Mouse (Mus musculus): Measurements from ENCODE around the gene Platr17. TPM values are rescaled to one million over a fixed set of nuclear protein-coding genes. Genes with fewer than 3 reads are reported as not detected.
"Not testable (repeated sequence)": the region's sequence is repeated elsewhere in the genome, so short reads cannot be mapped to it uniquely, and the experiment has no call there.

The Platr17 gene
- polyA plus RNA-seq, 1 experiment from 2014 or later = 0.79 TPM

GRCm38 (mm10) chr17:33943454-33943853 lies 38.5 kb downstream of the Platr17 start:
- no peak overlapping the region for H3K4me3 ChIP-seq (ENCODE audit: low read depth, low read length)
- H3K9me3 ChIP-seq (ENCODE audit: control insufficient read depth, low read length) = no peaks in the 10 kb centered on the region
- peaks cover 16% of the 10 kb centered on the region for H3K36me3 ChIP-seq (ENCODE audit: control insufficient read depth, insufficient read depth, low read length)
- H3K4me2 ChIP-seq (ENCODE audit: low read depth, low read length) = no peak overlapping the region
- no peak overlapping the region for H3K27ac ChIP-seq (ENCODE audit: low read depth, low read length)
- 94% methylated on average over 15 of the region's 15 CpGs for WGBS
- no peaks in the 10 kb centered on the region for H3K27me3 ChIP-seq (ENCODE audit: control insufficient read depth, insufficient read depth, low read length)
- ATAC-seq (ENCODE audit: low read depth) = no peak
- peaks cover 17% of the 10 kb centered on the region for H3K4me1 ChIP-seq (ENCODE audit: control insufficient read depth, insufficient read depth, low read length)
- no peak overlapping the region for H3K9ac ChIP-seq (replicated peaks; ENCODE audit: low read depth, low read length)

GRCm38 (mm10) chr17:33947430-33948089 lies 42.6 kb downstream of the Platr17 start:
- no peak for ATAC-seq (ENCODE audit: low read depth)

GRCm38 (mm10) chr17:33948090-33948904 lies 43.4 kb downstream of the Platr17 start:
- no peaks in the 10 kb centered on the region for H3K27me3 ChIP-seq (ENCODE audit: control insufficient read depth, insufficient read depth, low read length)
- ATAC-seq (ENCODE audit: low read depth) = no peak
- peaks cover 24% of the 10 kb centered on the region for H3K4me1 ChIP-seq (ENCODE audit: control insufficient read depth, insufficient read depth, low read length)
- H3K9me3 ChIP-seq (ENCODE audit: control insufficient read depth, low read length) = no peaks in the 10 kb centered on the region
- no peak overlapping the region for H3K4me3 ChIP-seq (ENCODE audit: low read depth, low read length)
- no peak overlapping the region for H3K27ac ChIP-seq (ENCODE audit: low read depth, low read length)
- no peak overlapping the region for H3K9ac ChIP-seq (replicated peaks; ENCODE audit: low read depth, low read length)
- no peak overlapping the region for H3K4me2 ChIP-seq (ENCODE audit: low read depth, low read length)
- H3K36me3 ChIP-seq (ENCODE audit: control insufficient read depth, insufficient read depth, low read length) = peaks cover 25% of the 10 kb centered on the region
- WGBS = 87% methylated on average over 22 of the region's 22 CpGs

More at GRCm38 (mm10) chr17:33947430-33948089, 42.6 kb downstream of the Platr17 start:
- peaks cover 24% of the 10 kb centered on the region for H3K4me1 ChIP-seq (ENCODE audit: control insufficient read depth, insufficient read depth, low read length)
- H3K4me2 ChIP-seq (ENCODE audit: low read depth, low read length) = no peak overlapping the region
- no peak overlapping the region for H3K9ac ChIP-seq (replicated peaks; ENCODE audit: low read depth, low read length)
- H3K9me3 ChIP-seq (ENCODE audit: control insufficient read depth, low read length) = no peaks in the 10 kb centered on the region
- H3K27ac ChIP-seq (ENCODE audit: low read depth, low read length) = no peak overlapping the region
- WGBS = 97% methylated on average over 10 of the region's 10 CpGs
- H3K27me3 ChIP-seq (ENCODE audit: control insufficient read depth, insufficient read depth, low read length) = no peaks in the 10 kb centered on the region
- H3K4me3 ChIP-seq (ENCODE audit: low read depth, low read length) = no peak overlapping the region
- peaks cover 23% of the 10 kb centered on the region for H3K36me3 ChIP-seq (ENCODE audit: control insufficient read depth, insufficient read depth, low read length)

GRCm38 (mm10) chr17:33948905-33949537 lies 44.1 kb downstream of the Platr17 start:
- H3K4me2 ChIP-seq (ENCODE audit: low read depth, low read length) = no peak overlapping the region
- H3K4me3 ChIP-seq (ENCODE audit: low read depth, low read length) = no peak overlapping the region
- H3K27me3 ChIP-seq (ENCODE audit: control insufficient read depth, insufficient read depth, low read length) = no peaks in the 10 kb centered on the region
- no peak overlapping the region for H3K27ac ChIP-seq (ENCODE audit: low read depth, low read length)
- H3K9me3 ChIP-seq (ENCODE audit: control insufficient read depth, low read length) = no peaks in the 10 kb centered on the region
- H3K36me3 ChIP-seq (ENCODE audit: control insufficient read depth, insufficient read depth, low read length) = peaks cover 26% of the 10 kb centered on the region
- 91% methylated on average over 19 of the region's 19 CpGs for WGBS
- H3K4me1 ChIP-seq (ENCODE audit: control insufficient read depth, insufficient read depth, low read length) = peaks cover 30% of the 10 kb centered on the region
- no peak overlapping the region for H3K9ac ChIP-seq (replicated peaks; ENCODE audit: low read depth, low read length)
- no peak for ATAC-seq (ENCODE audit: low read depth)

GRCm38 (mm10) chr17:33950131-33950625 lies 45.2 kb downstream of the Platr17 start:
- ATAC-seq (ENCODE audit: low read depth) = no peak

GRCm38 (mm10) chr17:33951021-33951946 lies 46.3 kb downstream of the Platr17 start, which contains the start of gene B3galt4:
Gene B3galt4, minus strand, starts transcription at chr17:33951488.
- peak within 1 kb of the TSS; percentile 90 for H3K27ac ChIP-seq (ENCODE audit: low read depth, low read length)
- peaks cover 39% of the 10 kb centered on the region for H3K4me1 ChIP-seq (ENCODE audit: control insufficient read depth, insufficient read depth, low read length)
- peaks cover 19% of the 10 kb centered on the region; the same call in 1 of the 2 replicates for H3K36me3 ChIP-seq (ENCODE audit: control insufficient read depth, insufficient read depth, low read length)
- H3K4me3 ChIP-seq (ENCODE audit: low read depth, low read length) = peak within 1 kb of the TSS; percentile 49
- peak; percentile 72 for ATAC-seq (ENCODE audit: low read depth)
- no peaks in the 10 kb centered on the region for H3K27me3 ChIP-seq (ENCODE audit: control insufficient read depth, insufficient read depth, low read length)
- no peaks in the 10 kb centered on the region for H3K9me3 ChIP-seq (ENCODE audit: control insufficient read depth, low read length)
- H3K9ac ChIP-seq (replicated peaks; ENCODE audit: low read depth, low read length) = peak within 1 kb of the TSS; percentile 72
- peak within 1 kb of the TSS; percentile 95 for H3K4me2 ChIP-seq (ENCODE audit: low read depth, low read length)
- WGBS = under 1% methylated on average over 45 of the region's 45 CpGs

More at GRCm38 (mm10) chr17:33950131-33950625, 45.2 kb downstream of the Platr17 start:
- Histone ChIP-seq H3K9me3 (ENCODE audit: control insufficient read depth, low read length) (no peaks in the 10 kb centered on the region), H3K4me2 (ENCODE audit: low read depth, low read length) (peak overlapping the region; percentile 95), H3K4me3 (ENCODE audit: low read depth, low read length) (peak overlapping the region; percentile 49), H3K36me3 (ENCODE audit: control insufficient read depth, insufficient read depth, low read length) (peaks cover 22% of the 10 kb centered on the region; the same call in 1 of the 2 replicates), H3K4me1 (ENCODE audit: control insufficient read depth, insufficient read depth, low read length) (peaks cover 39% of the 10 kb centered on the region), H3K27ac (ENCODE audit: low read depth, low read length) (peak overlapping the region; percentile 90; the same call in 1 of the 2 replicates), H3K9ac (replicated peaks; ENCODE audit: low read depth, low read length) (peak overlapping the region; percentile 72), H3K27me3 (ENCODE audit: control insufficient read depth, insufficient read depth, low read length) (no peaks in the 10 kb centered on the region)
- WGBS = 82% methylated on average over 10 of the region's 10 CpGs

GRCm38 (mm10) chr17:33952015-33952414 lies 47.1 kb downstream of the Platr17 start:
- Histone ChIP-seq H3K4me1 (ENCODE audit: control insufficient read depth, insufficient read depth, low read length) (peaks cover 44% of the 10 kb centered on the region), H3K36me3 (ENCODE audit: control insufficient read depth, insufficient read depth, low read length) (peaks cover 17% of the 10 kb centered on the region; the same call in 1 of the 2 replicates), H3K9ac (replicated peaks; ENCODE audit: low read depth, low read length) (peak overlapping the region; percentile 72; the same call in 1 of the 2 replicates), H3K4me2 (ENCODE audit: low read depth, low read length) (peak overlapping the region; percentile 95)
- H3K9me3 ChIP-seq (ENCODE audit: control insufficient read depth, low read length); H3K27ac ChIP-seq (ENCODE audit: low read depth, low read length); H3K27me3 ChIP-seq (ENCODE audit: control insufficient read depth, insufficient read depth, low read length); H3K4me3 ChIP-seq (ENCODE audit: low read depth, low read length); ATAC-seq (ENCODE audit: low read depth): not testable (repeated sequence)
- 79% methylated on average over 13 of the region's 13 CpGs for WGBS

GRCm38 (mm10) chr17:33952879-33953278 lies 47.9 kb downstream of the Platr17 start:
- no peak overlapping the region for H3K4me3 ChIP-seq (ENCODE audit: low read depth, low read length)
- H3K9me3 ChIP-seq (ENCODE audit: control insufficient read depth, low read length) = no peaks in the 10 kb centered on the region
- no peaks in the 10 kb centered on the region for H3K27me3 ChIP-seq (ENCODE audit: control insufficient read depth, insufficient read depth, low read length)
- ATAC-seq (ENCODE audit: low read depth) = no peak
- H3K36me3 ChIP-seq (ENCODE audit: control insufficient read depth, insufficient read depth, low read length) = peaks cover 13% of the 10 kb centered on the region; the same call in 1 of the 2 replicates
- no peak overlapping the region for H3K9ac ChIP-seq (replicated peaks; ENCODE audit: low read depth, low read length)
- H3K27ac ChIP-seq (ENCODE audit: low read depth, low read length) = no peak overlapping the region
- 79% methylated on average over 4 of the region's 4 CpGs for WGBS
- no peak overlapping the region for H3K4me2 ChIP-seq (ENCODE audit: low read depth, low read length)
- H3K4me1 ChIP-seq (ENCODE audit: control insufficient read depth, insufficient read depth, low read length) = peaks cover 44% of the 10 kb centered on the region
